Comparison of ENCODE assay signal across 14 mouse cellular contexts in genomic region chr4:65831872-65832271, GRCm38 (mm10).
"Had no signal": no experiment of that assay in that cellular context is flagged by ENCODE, and none has a peak within 500 bp of the region (broad histone marks: within the 10 kb centered on the region; RNA-seq: fewer than 3 reads in every experiment).

No protein-coding gene starts in this region.

- DNase-seq: lung, adult 18-20 months; lung, embryonic 14.5 days; lung, postnatal 10 days; lung, postnatal 4 days; midbrain, embryonic 14.5 days; retina, postnatal 1 day; right cerebral cortex, adult 18-20 months; right cerebral cortex, postnatal 25 days; right cerebral cortex, postnatal 4 days; spleen, adult 18-20 months; thymus, adult 18-20 months; thymus, postnatal 14 days; thymus, postnatal 36 days had no signal

- ATAC-seq: midbrain, embryonic 16.5 days had no signal
